Mouse (Mus musculus): ENCODE measurements at regions not wholly inside any gene's neighbourhood (a gene's known extent, or its start where the extent isn't known, plus 50 kb on each side); places are given as distances from the start of the nearest gene placed in this dataset.

DNA sequence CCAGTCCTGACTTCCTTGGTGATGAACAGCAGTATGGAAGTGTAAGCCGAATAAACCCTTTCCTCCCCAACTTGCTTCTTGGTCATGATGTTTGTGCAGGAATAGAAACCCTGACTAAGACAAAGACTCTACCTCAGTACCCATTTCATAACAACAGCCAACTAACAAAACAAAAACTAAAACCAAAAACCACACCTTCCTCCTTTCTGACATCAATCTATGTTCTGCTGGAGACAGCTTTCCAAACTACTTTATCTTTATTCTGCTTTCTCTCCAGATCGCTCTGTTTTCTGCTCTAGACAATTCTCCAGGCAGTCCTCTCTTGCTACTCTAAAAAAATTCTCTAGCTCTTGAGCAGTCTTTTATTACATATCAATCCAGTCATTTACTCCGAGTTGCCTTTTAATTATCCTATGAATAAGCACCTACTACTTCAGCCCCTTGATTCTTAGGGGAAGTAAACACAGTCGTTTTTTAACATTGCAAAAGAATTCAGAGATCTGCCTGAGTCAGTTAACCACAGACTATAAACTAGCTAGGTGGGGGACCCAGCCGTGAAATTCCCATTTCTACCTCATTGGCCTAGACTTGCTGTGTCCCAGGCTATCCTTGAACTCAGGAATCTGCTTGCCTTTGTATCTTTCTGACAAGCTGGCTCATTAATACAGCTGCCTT, 159.1 kb downstream of the Pfkfb3 start:
- no peaks in the 10 kb centered on the region for H3K36me3 ChIP-seq (ENCODE audit: control insufficient read depth, insufficient read depth, low read length)
- no peak overlapping the region for H3K9ac ChIP-seq (ENCODE audit: low read depth, low read length)
- WGBS: 64% methylated on average over 4 of the region's 5 CpGs
- no peaks in the 10 kb centered on the region for H3K27me3 ChIP-seq (ENCODE audit: control insufficient read depth, insufficient read depth, low read length)
- H3K4me2 ChIP-seq (replicated peaks; ENCODE audit: low read depth, low read length): no peak overlapping the region
- no peaks in the 10 kb centered on the region for H3K9me3 ChIP-seq (ENCODE audit: control insufficient read depth, low read length)
- H3K4me1 ChIP-seq (ENCODE audit: control insufficient read depth, insufficient read depth, low read length): no peaks in the 10 kb centered on the region
- no peak overlapping the region for H3K4me3 ChIP-seq (ENCODE audit: low read length)
- no peak for ATAC-seq (ENCODE audit: low FRiP score, low TSS enrichment)
- H3K27ac ChIP-seq (ENCODE audit: low read depth, low read length): no peak overlapping the region

DNA sequence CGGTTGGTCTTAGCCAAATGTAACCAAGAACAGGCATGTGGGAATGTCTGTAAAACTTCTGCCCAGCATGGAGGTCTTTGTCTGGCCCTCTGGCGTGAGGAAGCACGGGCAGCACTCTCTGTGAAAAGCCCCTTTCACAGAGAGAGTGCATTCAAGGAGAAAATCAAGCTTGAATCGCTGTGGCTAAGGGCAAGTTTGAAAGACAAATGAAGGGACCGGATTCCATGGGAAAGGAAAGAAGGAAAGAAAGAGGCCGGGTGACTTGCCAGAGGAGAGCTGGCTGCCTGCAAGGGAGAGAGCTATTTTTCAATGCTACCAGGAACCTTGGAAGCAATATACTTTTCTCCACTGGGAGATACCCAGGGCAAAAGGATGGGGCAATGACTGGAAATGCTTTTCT, 162.2 kb downstream of the Pfkfb3 start:
- Histone ChIP-seq H3K4me2 (replicated peaks; ENCODE audit: low read depth, low read length) (no peak overlapping the region), H3K36me3 (ENCODE audit: control insufficient read depth, insufficient read depth, low read length) (no peaks in the 10 kb centered on the region), H3K27ac (ENCODE audit: low read depth, low read length) (no peak overlapping the region), H3K9ac (ENCODE audit: low read depth, low read length) (no peak overlapping the region), H3K4me3 (ENCODE audit: low read length) (no peak overlapping the region), H3K9me3 (ENCODE audit: control insufficient read depth, low read length) (no peaks in the 10 kb centered on the region), H3K27me3 (ENCODE audit: control insufficient read depth, insufficient read depth, low read length) (no peaks in the 10 kb centered on the region), H3K4me1 (ENCODE audit: control insufficient read depth, insufficient read depth, low read length) (no peaks in the 10 kb centered on the region)
- WGBS: 57% methylated on average over 6 of the region's 6 CpGs
- ATAC-seq (ENCODE audit: low FRiP score, low TSS enrichment): no peak

DNA sequence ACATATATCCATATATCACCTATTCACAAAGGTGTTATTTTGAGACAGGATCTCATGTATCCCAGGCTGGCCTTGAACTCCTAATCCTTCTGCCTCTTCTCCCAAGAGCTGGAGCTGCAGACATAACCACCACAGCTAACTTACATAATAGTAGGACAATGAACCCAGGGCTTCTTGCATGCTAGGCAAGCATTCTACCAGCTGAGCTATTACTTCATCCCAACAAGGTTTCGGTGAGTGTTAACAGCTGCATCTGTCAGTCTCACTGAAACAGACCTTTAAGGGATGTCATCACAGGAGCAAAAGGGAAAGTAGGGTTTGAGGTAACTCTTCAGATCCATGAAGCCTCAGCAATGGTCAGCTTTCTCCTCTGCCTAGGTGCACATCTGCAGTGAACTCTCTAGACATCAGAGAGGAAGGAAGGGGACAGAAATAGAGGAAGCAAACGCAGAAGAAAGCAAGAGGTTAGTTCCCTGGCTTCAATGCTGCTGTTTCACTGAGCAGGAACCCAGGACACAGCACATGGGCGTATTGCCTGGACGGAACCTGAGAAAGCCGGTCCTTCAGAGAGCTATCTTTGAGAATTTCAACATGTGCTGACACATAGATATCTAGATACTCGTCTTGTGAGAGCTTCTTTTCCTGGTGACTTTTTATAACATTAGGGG, 163.1 kb downstream of the Pfkfb3 start:
- WGBS: 75% methylated on average over 6 of the region's 6 CpGs
- no peaks in the 10 kb centered on the region for H3K27me3 ChIP-seq (ENCODE audit: control insufficient read depth, insufficient read depth, low read length)
- H3K9ac ChIP-seq (ENCODE audit: low read depth, low read length): no peak overlapping the region
- no peaks in the 10 kb centered on the region for H3K36me3 ChIP-seq (ENCODE audit: control insufficient read depth, insufficient read depth, low read length)
- no peak overlapping the region for H3K4me2 ChIP-seq (replicated peaks; ENCODE audit: low read depth, low read length)
- H3K27ac ChIP-seq (ENCODE audit: low read depth, low read length): no peak overlapping the region
- no peak for ATAC-seq (ENCODE audit: low FRiP score, low TSS enrichment)
- no peaks in the 10 kb centered on the region for H3K9me3 ChIP-seq (ENCODE audit: control insufficient read depth, low read length)
- no peak overlapping the region for H3K4me3 ChIP-seq (ENCODE audit: low read length)
- H3K4me1 ChIP-seq (ENCODE audit: control insufficient read depth, insufficient read depth, low read length): no peaks in the 10 kb centered on the region

DNA sequence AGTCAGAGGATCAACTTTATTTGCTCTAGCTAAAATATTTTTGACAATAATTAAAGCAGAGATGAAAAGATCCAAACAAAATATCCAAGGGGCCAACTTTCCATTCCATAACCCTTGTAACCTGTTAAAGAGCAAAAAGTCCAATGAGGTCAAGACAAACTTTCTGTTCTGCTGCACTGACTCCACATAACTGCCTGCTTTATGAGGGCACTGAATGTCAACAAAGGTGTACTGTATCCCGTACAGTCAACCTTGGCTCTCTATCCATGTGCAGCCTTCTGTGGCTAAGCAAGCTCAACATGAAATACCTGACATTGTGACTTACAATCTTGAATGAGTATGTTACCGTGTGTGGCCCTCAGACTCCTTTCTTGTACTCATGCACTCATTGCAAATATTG, 166.3 kb downstream of the Pfkfb3 start:
- H3K27me3 ChIP-seq (ENCODE audit: control insufficient read depth, insufficient read depth, low read length): no peaks in the 10 kb centered on the region
- no peaks in the 10 kb centered on the region for H3K36me3 ChIP-seq (ENCODE audit: control insufficient read depth, insufficient read depth, low read length)
- H3K4me1 ChIP-seq (ENCODE audit: control insufficient read depth, insufficient read depth, low read length): no peaks in the 10 kb centered on the region
- ATAC-seq (ENCODE audit: low FRiP score, low TSS enrichment): no peak
- no peaks in the 10 kb centered on the region for H3K9me3 ChIP-seq (ENCODE audit: control insufficient read depth, low read length)
- WGBS: 58% methylated on average over 2 of the region's 2 CpGs
- no peak overlapping the region for H3K4me3 ChIP-seq (ENCODE audit: low read length)
- H3K27ac ChIP-seq (ENCODE audit: low read depth, low read length): no peak overlapping the region
- no peak overlapping the region for H3K9ac ChIP-seq (ENCODE audit: low read depth, low read length)
- no peak overlapping the region for H3K4me2 ChIP-seq (replicated peaks; ENCODE audit: low read depth, low read length)

DNA sequence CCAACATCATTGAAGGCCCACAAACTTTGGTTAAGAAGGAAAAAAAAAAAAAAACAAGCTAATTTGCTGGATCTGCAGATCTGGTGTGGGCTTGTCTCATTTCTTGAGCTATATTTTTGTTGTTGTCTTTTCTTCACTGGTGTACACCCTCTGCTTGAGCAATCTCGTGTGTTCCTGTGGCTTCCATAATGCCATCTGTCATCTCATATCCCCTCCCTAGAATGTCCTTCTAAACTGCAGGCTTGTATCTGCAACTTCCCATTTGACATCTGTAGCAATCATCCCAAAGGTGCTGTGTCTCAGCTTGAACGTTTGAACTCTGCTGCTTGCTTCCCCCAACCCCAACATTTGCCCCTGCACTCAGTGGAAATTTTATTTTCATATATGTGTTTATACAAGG, 170.1 kb downstream of the Pfkfb3 start:
- H3K4me3 ChIP-seq (ENCODE audit: low read length): no peak overlapping the region
- H3K27me3 ChIP-seq (ENCODE audit: control insufficient read depth, insufficient read depth, low read length): no peaks in the 10 kb centered on the region
- H3K9ac ChIP-seq (ENCODE audit: low read depth, low read length): no peak overlapping the region
- no peaks in the 10 kb centered on the region for H3K4me1 ChIP-seq (ENCODE audit: control insufficient read depth, insufficient read depth, low read length)
- 68% methylated on average over 2 of the region's 2 CpGs for WGBS
- no peak overlapping the region for H3K4me2 ChIP-seq (replicated peaks; ENCODE audit: low read depth, low read length)
- H3K36me3 ChIP-seq (ENCODE audit: control insufficient read depth, insufficient read depth, low read length): no peaks in the 10 kb centered on the region
- no peak overlapping the region for H3K27ac ChIP-seq (ENCODE audit: low read depth, low read length)
- no peak for ATAC-seq (ENCODE audit: low FRiP score, low TSS enrichment)
- H3K9me3 ChIP-seq (ENCODE audit: control insufficient read depth, low read length): no peaks in the 10 kb centered on the region

DNA sequence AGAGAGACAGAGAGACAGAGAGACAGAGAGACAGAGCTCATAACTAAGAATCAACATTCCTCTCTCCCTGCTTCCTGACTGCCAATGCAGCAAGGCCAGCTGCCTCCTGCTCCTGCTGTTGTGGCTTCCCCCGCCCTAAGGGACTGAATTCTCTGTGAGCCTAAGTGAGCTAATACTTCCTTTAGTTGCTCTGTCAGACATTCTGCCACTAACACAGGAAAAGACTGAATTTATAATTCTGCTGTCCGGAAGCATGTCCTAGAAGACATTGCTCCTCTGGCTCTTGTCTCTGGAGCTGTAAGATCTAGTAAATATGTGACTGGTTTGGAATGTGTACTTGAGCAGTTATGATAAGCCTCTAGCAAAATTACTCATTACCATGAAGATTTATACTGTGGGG, 176.7 kb downstream of the Pfkfb3 start:
- ATAC-seq (ENCODE audit: low FRiP score, low TSS enrichment): no peak
- H3K4me1 ChIP-seq (ENCODE audit: control insufficient read depth, insufficient read depth, low read length): no peaks in the 10 kb centered on the region
- no peaks in the 10 kb centered on the region for H3K27me3 ChIP-seq (ENCODE audit: control insufficient read depth, insufficient read depth, low read length)
- H3K27ac ChIP-seq (ENCODE audit: low read depth, low read length): no peak overlapping the region
- no peak overlapping the region for H3K9ac ChIP-seq (ENCODE audit: low read depth, low read length)
- no peaks in the 10 kb centered on the region for H3K9me3 ChIP-seq (ENCODE audit: control insufficient read depth, low read length)
- WGBS: 45% methylated on average over 2 of the region's 2 CpGs
- no peak overlapping the region for H3K4me3 ChIP-seq (ENCODE audit: low read length)
- no peaks in the 10 kb centered on the region for H3K36me3 ChIP-seq (ENCODE audit: control insufficient read depth, insufficient read depth, low read length)
- no peak overlapping the region for H3K4me2 ChIP-seq (replicated peaks; ENCODE audit: low read depth, low read length)

DNA sequence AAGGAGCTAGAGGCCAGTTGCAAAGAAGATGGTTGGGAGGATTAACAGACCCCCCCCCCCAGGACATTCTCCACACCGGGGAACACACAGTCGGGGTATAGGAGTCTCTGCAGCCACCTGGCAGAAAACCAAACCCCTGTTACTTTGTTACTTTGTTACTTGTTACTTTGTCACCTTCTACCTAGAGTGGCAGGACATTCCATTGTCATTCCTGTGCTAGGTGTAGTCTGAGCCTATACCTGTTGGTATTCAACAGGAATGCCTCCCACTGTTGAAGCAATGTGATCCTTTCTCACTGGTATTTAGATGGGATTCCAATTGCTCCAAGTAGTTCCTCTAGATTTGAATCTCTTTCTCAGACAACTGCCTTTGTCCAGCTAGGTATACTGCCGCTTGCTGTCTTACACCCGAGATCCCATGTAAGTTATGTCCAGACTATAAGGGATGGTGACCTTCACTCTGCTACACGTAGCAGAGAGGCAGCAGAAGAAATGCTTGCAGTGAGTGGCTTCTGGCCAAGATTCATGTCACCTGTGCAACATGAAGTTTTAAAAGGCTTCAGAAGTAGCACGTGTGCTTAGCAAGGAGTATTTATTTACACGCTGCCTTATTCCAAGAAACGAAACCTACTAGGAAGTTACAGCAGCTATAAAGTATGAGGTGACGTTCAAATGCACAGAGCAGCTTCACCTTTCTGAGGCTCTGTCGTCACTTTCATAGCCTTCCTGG, 178.0 kb downstream of the Pfkfb3 start:
- H3K27me3 ChIP-seq (ENCODE audit: control insufficient read depth, insufficient read depth, low read length): no peaks in the 10 kb centered on the region
- ATAC-seq (ENCODE audit: low FRiP score, low TSS enrichment): no peak
- H3K4me2 ChIP-seq (replicated peaks; ENCODE audit: low read depth, low read length): no peak overlapping the region
- no peaks in the 10 kb centered on the region for H3K36me3 ChIP-seq (ENCODE audit: control insufficient read depth, insufficient read depth, low read length)
- no peaks in the 10 kb centered on the region for H3K4me1 ChIP-seq (ENCODE audit: control insufficient read depth, insufficient read depth, low read length)
- no peak overlapping the region for H3K4me3 ChIP-seq (ENCODE audit: low read length)
- H3K9ac ChIP-seq (ENCODE audit: low read depth, low read length): no peak overlapping the region
- H3K9me3 ChIP-seq (ENCODE audit: control insufficient read depth, low read length): no peaks in the 10 kb centered on the region
- no peak overlapping the region for H3K27ac ChIP-seq (ENCODE audit: low read depth, low read length)
- 61% methylated on average over 10 of the region's 10 CpGs for WGBS

DNA sequence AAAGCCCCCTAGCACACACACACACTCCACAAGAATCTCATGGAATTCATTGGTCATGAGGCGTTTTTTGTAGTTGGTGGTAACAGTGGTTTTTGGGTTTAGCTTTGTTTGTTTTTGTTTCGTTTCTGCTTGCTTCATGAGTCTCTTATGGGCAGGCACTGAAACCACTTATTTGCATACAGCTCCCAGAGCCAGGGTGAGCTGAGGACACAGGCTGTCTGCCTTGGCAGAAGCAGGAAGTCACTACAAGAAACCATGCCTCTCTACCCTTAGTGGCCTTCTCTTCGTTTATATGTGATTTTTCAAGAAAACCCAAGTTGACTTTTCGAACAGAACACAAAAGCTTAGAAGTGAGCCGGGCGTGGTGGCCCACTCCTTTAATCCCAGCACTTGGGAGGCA, 178.8 kb downstream of the Pfkfb3 start:
- H3K4me2 ChIP-seq (replicated peaks; ENCODE audit: low read depth, low read length): no peak overlapping the region
- H3K9ac ChIP-seq (ENCODE audit: low read depth, low read length): no peak overlapping the region
- H3K4me1 ChIP-seq (ENCODE audit: control insufficient read depth, insufficient read depth, low read length): no peaks in the 10 kb centered on the region
- no peak overlapping the region for H3K4me3 ChIP-seq (ENCODE audit: low read length)
- H3K27ac ChIP-seq (ENCODE audit: low read depth, low read length): no peak overlapping the region
- H3K27me3 ChIP-seq (ENCODE audit: control insufficient read depth, insufficient read depth, low read length): no peaks in the 10 kb centered on the region
- ATAC-seq (ENCODE audit: low FRiP score, low TSS enrichment): no peak
- no peaks in the 10 kb centered on the region for H3K36me3 ChIP-seq (ENCODE audit: control insufficient read depth, insufficient read depth, low read length)
- 68% methylated on average over 6 of the region's 6 CpGs for WGBS
- H3K9me3 ChIP-seq (ENCODE audit: control insufficient read depth, low read length): no peaks in the 10 kb centered on the region

DNA sequence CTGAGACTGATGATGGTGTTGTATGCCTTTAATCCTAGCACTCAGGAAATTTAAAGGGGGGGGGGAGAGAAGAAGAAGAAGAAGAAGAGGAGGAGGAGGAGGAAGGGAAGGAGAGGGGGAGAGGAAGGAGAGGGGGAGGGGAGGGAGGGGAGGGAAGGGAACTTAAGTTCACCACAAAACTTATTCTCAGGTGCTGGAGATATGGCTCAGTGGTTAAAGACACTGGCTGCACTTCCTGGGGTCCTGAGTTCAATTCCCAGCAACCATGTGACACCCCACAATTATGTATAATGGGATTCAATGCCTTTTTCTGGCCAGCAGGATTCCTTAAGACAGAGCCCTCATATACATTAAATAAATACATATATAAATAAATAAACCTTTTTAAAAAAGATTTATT, 183.6 kb downstream of the Pfkfb3 start:
- Histone ChIP-seq H3K4me1 (ENCODE audit: control insufficient read depth, insufficient read depth, low read length) (no peaks in the 10 kb centered on the region), H3K27me3 (ENCODE audit: control insufficient read depth, insufficient read depth, low read length) (no peaks in the 10 kb centered on the region), H3K36me3 (ENCODE audit: control insufficient read depth, insufficient read depth, low read length) (no peaks in the 10 kb centered on the region), H3K27ac (ENCODE audit: low read depth, low read length) (no peak overlapping the region), H3K9ac (ENCODE audit: low read depth, low read length) (no peak overlapping the region), H3K9me3 (ENCODE audit: control insufficient read depth, low read length) (no peaks in the 10 kb centered on the region), H3K4me3 (ENCODE audit: low read length) (no peak overlapping the region), H3K4me2 (replicated peaks; ENCODE audit: low read depth, low read length) (no peak overlapping the region)
- no peak for ATAC-seq (ENCODE audit: low FRiP score, low TSS enrichment)

Measured in kidney, embryonic 14.5 days (tissue).